Comparison of ENCODE assay signal across 21 mouse cellular contexts in the genomic region with DNA sequence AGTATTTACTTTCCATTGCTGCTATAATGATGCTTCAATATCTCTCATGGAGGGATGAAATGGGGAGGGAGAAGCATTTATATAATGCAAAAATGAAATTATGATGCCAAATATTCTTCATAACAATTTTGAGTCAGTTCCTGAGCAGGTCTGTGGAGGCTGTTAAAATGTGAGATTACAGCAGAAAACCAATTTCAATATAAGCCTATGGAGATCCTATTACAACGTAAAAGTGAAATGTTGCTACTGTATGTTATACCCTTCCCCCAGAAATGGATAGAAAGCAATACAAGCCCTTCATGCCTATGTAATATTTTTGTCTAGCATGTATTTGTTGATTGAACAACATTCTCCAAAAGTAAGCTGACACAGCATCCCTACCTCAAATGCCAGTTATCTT.
A peak's percentile ranks its signal among the peaks of the same experiment; 100 is the strongest.
DNase-seq lines count a peak whose midpoint lies in the region; ATAC-seq and TF ChIP-seq lines count a peak whose summit lies in the region.
"Had no signal": no experiment of that assay in that cellular context is flagged by ENCODE, and none has a peak within 500 bp of the region (broad histone marks: within the 10 kb centered on the region; RNA-seq: fewer than 3 reads in every experiment).

No protein-coding gene starts in this region.

- DNase-seq in layer of hippocampus, adult 2 months (ENCODE audit: low spot score in 2 of 2): no peak
- DNase-seq in layer of hippocampus, adult 18-20 months (ENCODE audit: low spot score in 2 of 2): no peak
- no peak for DNase-seq in neural tube, embryonic 10.5 days (ENCODE audit: extremely low spot score, low spot score)
- no peak for DNase-seq in heart, embryonic 10.5 days (ENCODE audit: low spot score)
- DNase-seq: adrenal gland, adult 2 months; adrenal gland, postnatal 10 days; adrenal gland, postnatal 25 days; cerebellum, adult 11 months; cerebellum, adult 18-20 months; cerebellum, adult 8-10 months; cerebellum, adult 9-11 months; cerebellum, postnatal 14 days; cerebellum, postnatal 36 days; embryo, embryonic 11 days had no signal

- TF ChIP-seq CTCF in layer of hippocampus, adult 2 months (conservative IDR thresholded peaks at IDR 0.05): no peak

- H3K9me3 ChIP-seq in neural tube, embryonic 14.5 days (ENCODE audit: control insufficient read depth, low read length): no peaks in the 10 kb centered on the region
- no peaks in the 10 kb centered on the region for H3K9me3 ChIP-seq in heart, embryonic 10.5 days
- H3K9me3 ChIP-seq: embryonic facial prominence, embryonic 13.5 days; embryonic facial prominence, embryonic 15.5 days; forebrain, embryonic 10.5 days; forebrain, embryonic 12.5 days had no signal

- H3K9ac ChIP-seq in neural tube, embryonic 14.5 days (replicated peaks; ENCODE audit: low read depth, low read length): no peak overlapping the region
- H3K9ac ChIP-seq: embryonic facial prominence, embryonic 13.5 days; embryonic facial prominence, embryonic 15.5 days; forebrain, embryonic 12.5 days had no signal

- H3K4me2 ChIP-seq in neural tube, embryonic 14.5 days (ENCODE audit: low read depth, low read length): no peak overlapping the region
- H3K4me2 ChIP-seq: embryonic facial prominence, embryonic 13.5 days; embryonic facial prominence, embryonic 15.5 days; forebrain, embryonic 12.5 days had no signal

- no peaks in the 10 kb centered on the region for H3K36me3 ChIP-seq in neural tube, embryonic 14.5 days (ENCODE audit: control insufficient read depth, insufficient read depth, low read length)
- no peaks in the 10 kb centered on the region for H3K36me3 ChIP-seq in heart, embryonic 10.5 days
- H3K36me3 ChIP-seq: embryonic facial prominence, embryonic 13.5 days; embryonic facial prominence, embryonic 15.5 days; forebrain, embryonic 10.5 days; forebrain, embryonic 12.5 days had no signal

- 76% methylated on average over 1 of the region's 1 CpGs for WGBS in neural tube, embryonic 14.5 days
- 86% methylated on average over 1 of the region's 1 CpGs for WGBS in heart, embryonic 10.5 days

- H3K4me1 ChIP-seq in neural tube, embryonic 14.5 days (ENCODE audit: control insufficient read depth, insufficient read depth, low read length): no peaks in the 10 kb centered on the region
- H3K4me1 ChIP-seq in heart, embryonic 10.5 days: no peaks in the 10 kb centered on the region
- H3K4me1 ChIP-seq: embryonic facial prominence, embryonic 13.5 days; embryonic facial prominence, embryonic 15.5 days; forebrain, embryonic 10.5 days; forebrain, embryonic 12.5 days had no signal

- no peak overlapping the region for H3K4me3 ChIP-seq in layer of hippocampus, adult 2 months
- no peak overlapping the region for H3K4me3 ChIP-seq in neural tube, embryonic 14.5 days (ENCODE audit: low read depth, low read length)
- no peak overlapping the region for H3K4me3 ChIP-seq in heart, embryonic 10.5 days
- H3K4me3 ChIP-seq: embryonic facial prominence, embryonic 13.5 days; embryonic facial prominence, embryonic 15.5 days; erythroblast, embryonic 14.5 days; forebrain, embryonic 10.5 days; forebrain, embryonic 12.5 days had no signal

- H3K27me3 ChIP-seq in neural tube, embryonic 14.5 days (ENCODE audit: control insufficient read depth, insufficient read depth, low read length): no peaks in the 10 kb centered on the region
- no peaks in the 10 kb centered on the region for H3K27me3 ChIP-seq in heart, embryonic 10.5 days (ENCODE audit: insufficient read depth, poor library complexity, severe bottlenecking)
- H3K27me3 ChIP-seq: embryonic facial prominence, embryonic 13.5 days; embryonic facial prominence, embryonic 15.5 days; forebrain, embryonic 12.5 days had no signal

- peak overlapping the region; percentile 87 for H3K27ac ChIP-seq in layer of hippocampus, adult 2 months
- H3K27ac ChIP-seq in neural tube, embryonic 14.5 days (ENCODE audit: low read depth, low read length): no peak overlapping the region
- no peak overlapping the region for H3K27ac ChIP-seq in heart, embryonic 10.5 days
- H3K27ac ChIP-seq: embryonic facial prominence, embryonic 13.5 days; embryonic facial prominence, embryonic 15.5 days; forebrain, embryonic 10.5 days; forebrain, embryonic 12.5 days had no signal

- ATAC-seq in neural tube, embryonic 14.5 days (ENCODE audit: low read depth): peak; percentile 63; the same call in 1 of the 2 replicates
- ATAC-seq: forebrain, embryonic 14.5 days had no signal
